11 mouse cellular contexts compared by ENCODE assay signal in genomic region chr3:55755805-55756601, GRCm38 (mm10). TPM values are rescaled to one million over a fixed set of nuclear protein-coding genes. Genes with fewer than 3 reads are reported as not detected.
DNase-seq lines count a peak whose midpoint lies in the region; ATAC-seq and TF ChIP-seq lines count a peak whose summit lies in the region.
"Had no signal": no experiment of that assay in that cellular context is flagged by ENCODE, and none has a peak within 500 bp of the region (broad histone marks: within the 10 kb centered on the region; RNA-seq: fewer than 3 reads in every experiment).

No protein-coding gene starts in this region.

- DNase-seq in left cerebral cortex, adult 2 months (ENCODE audit: extremely low spot score in 1 of 2, low spot score in 2 of 2): no peak
- DNase-seq in left cerebral cortex, postnatal 25 days (ENCODE audit: low spot score in 2 of 2): no peak
- peak; percentile 77 for DNase-seq in forebrain, embryonic 14.5 days (ENCODE audit: low spot score)
- DNase-seq in retina, postnatal 1 day: peak; percentile 93
- DNase-seq in ovary, adult 18-20 months (ENCODE audit: low spot score): no peak
- no peak for DNase-seq in urinary bladder, postnatal 36 days (ENCODE audit: low spot score in 2 of 2)
- DNase-seq: cerebellum, adult 11-12 months; lung, postnatal 14 days had no signal

- TF ChIP-seq CTCF in left cerebral cortex, adult 2 months (IDR thresholded peaks at IDR 0.05): no peak

- intact Hi-C loops in left cerebral cortex, adult 2 months (cut with DNase I): no loop called here
- intact Hi-C loops in left cerebral cortex, postnatal 25 days (cut with DNase I): no loop called here

- ATAC-seq in forebrain, embryonic 14.5 days: peak; percentile 77
- peak; percentile 64 for ATAC-seq in limb, embryonic 13.5 days (ENCODE audit: low FRiP score, low read depth)
- no peak for ATAC-seq in megakaryocyte-erythroid progenitor cell, adult 5-6 weeks (replicated peaks; ENCODE audit: low FRiP score, low TSS enrichment, poor library complexity, severe bottlenecking)

- peaks cover 26% of the 10 kb centered on the region for H3K4me1 ChIP-seq in forebrain, embryonic 14.5 days (ENCODE audit: control insufficient read depth, insufficient read depth, low read length)
- H3K4me1 ChIP-seq in limb, embryonic 13.5 days: peaks cover 28% of the 10 kb centered on the region

- no peak overlapping the region for H3K4me3 ChIP-seq in left cerebral cortex, adult 2 months
- H3K4me3 ChIP-seq in forebrain, embryonic 14.5 days (ENCODE audit: low read depth, low read length): no peak overlapping the region
- H3K4me3 ChIP-seq in limb, embryonic 13.5 days: no peak overlapping the region

- no peaks in the 10 kb centered on the region for H3K36me3 ChIP-seq in forebrain, embryonic 14.5 days (ENCODE audit: control insufficient read depth, insufficient read depth, low read length)
- no peaks in the 10 kb centered on the region for H3K36me3 ChIP-seq in limb, embryonic 13.5 days

- no peak overlapping the region for H3K9ac ChIP-seq in forebrain, embryonic 14.5 days (ENCODE audit: low read length)
- H3K9ac ChIP-seq in limb, embryonic 13.5 days: no peak overlapping the region

- H3K27me3 ChIP-seq in forebrain, embryonic 14.5 days (replicated peaks; ENCODE audit: control insufficient read depth, insufficient read depth, low read length): peaks cover 25% of the 10 kb centered on the region
- H3K27me3 ChIP-seq in limb, embryonic 13.5 days: no peaks in the 10 kb centered on the region

- peak overlapping the region; percentile 51 for H3K27ac ChIP-seq in left cerebral cortex, adult 2 months
- no peak overlapping the region for H3K27ac ChIP-seq in forebrain, embryonic 14.5 days (ENCODE audit: low read depth, low read length)
- H3K27ac ChIP-seq in limb, embryonic 13.5 days: no peak overlapping the region
- H3K27ac ChIP-seq: kidney, postnatal 0 days had no signal

- no peaks in the 10 kb centered on the region for H3K9me3 ChIP-seq in forebrain, embryonic 14.5 days (replicated peaks; ENCODE audit: control insufficient read depth, low read length)
- H3K9me3 ChIP-seq in limb, embryonic 13.5 days: no peaks in the 10 kb centered on the region

- 0 out of 2 replicates have a peak overlapping the region, but pooled peaks have one; percentile 8 for H3K4me2 ChIP-seq in forebrain, embryonic 14.5 days (ENCODE audit: low read length)
- peak overlapping the region; percentile 29 for H3K4me2 ChIP-seq in limb, embryonic 13.5 days (replicated peaks)

- 3% methylated on average over 10 of the region's 11 CpGs for WGBS in forebrain, embryonic 14.5 days
- WGBS in limb, embryonic 13.5 days: 21% methylated on average over 11 of the region's 11 CpGs

RNA-seq across cellular contexts. Expression of gene Mab21l1, which starts 26.3 kb away (rescaled TPM):
- 1 to 10 TPM; 1.7 to 2.0 TPM for total RNA-seq in left cerebral cortex, adult 2 months (2021)
- 1 to 10 TPM; 1.1 to 1.8 TPM for total RNA-seq in left cerebral cortex, postnatal 25 days (2021)
- 18.2 and 20.6 TPM in 2 replicates for polyA plus RNA-seq in forebrain, embryonic 14.5 days (2014; fragmentation: Nextera tagmentation; extraction: Ambion mirVana)
- polyA plus RNA-seq in limb, embryonic 13.5 days (2015; fragmentation: Nextera tagmentation; extraction: Ambion mirVana): 44.2 and 46.8 TPM in 2 replicates
- total RNA-seq in megakaryocyte-erythroid progenitor cell, adult 5-6 weeks (2014; fragmentation: Nextera tagmentation): not detected in 2 replicates
- total RNA-seq in megakaryocyte-erythroid progenitor cell, adult 5-6 weeks (2017): not detected in 2 replicates

Comparison
In these comparisons a context has a peak if more than half of its experiments do, and no peak if none do; other contexts are left out.
1. DNase-seq: peak in forebrain, embryonic 14.5 days (single experiment) and retina, postnatal 1 day (single experiment); none in left cerebral cortex, adult 2 months (0 of 2), left cerebral cortex, postnatal 25 days (0 of 2), ovary, adult 18-20 months (single experiment) and urinary bladder, postnatal 36 days (0 of 2).